ENCODE assay signal across 18 mouse cellular contexts in genomic region chr9:66231820-66232479, GRCm38 (mm10).
DNase-seq lines count a peak whose midpoint lies in the region; ATAC-seq and TF ChIP-seq lines count a peak whose summit lies in the region.
"Had no signal": no experiment of that assay in that cellular context is flagged by ENCODE, and none has a peak within 500 bp of the region (broad histone marks: within the 10 kb centered on the region; RNA-seq: fewer than 3 reads in every experiment).

No protein-coding gene starts in this region.

- peak; percentile 24 to 43 for DNase-seq in cerebellum, postnatal 14 days
- no peak for DNase-seq in cerebellum, adult 8-10 months
- peak; percentile 54 for DNase-seq in kidney, postnatal 10 days
- no peak for DNase-seq in kidney, adult 18-20 months
- no peak for DNase-seq in CH12.LX (ENCODE audit: extremely low read depth)
- DNase-seq in heart, postnatal 36 days, result peak; percentile 43 to 44
- no peak for DNase-seq in forebrain, embryonic 11.5 days (ENCODE audit: low spot score)
- no peak for DNase-seq in hindbrain, embryonic 11.5 days (ENCODE audit: low spot score)
- DNase-seq: adrenal gland, adult 8-10 months; B cell, adult 2 months; gastrocnemius, postnatal 25 days; layer of hippocampus, postnatal 36 days; thymus, postnatal 36 days had no signal

- TF ChIP-seq RAD21 in CH12.LX (IDR thresholded peaks at IDR 0.05; ENCODE audit: low read depth, low read length), result no peak

- TF ChIP-seq CTCF in CH12.LX (conservative IDR thresholded peaks at IDR 0.05 in 1 of 2, IDR thresholded peaks at IDR 0.05 in 1 of 2; ENCODE audit: low read depth in 2 of 2, low read length in 2 of 2), result no peak

- no peak for ATAC-seq in forebrain, embryonic 11.5 days (replicated peaks; ENCODE audit: low FRiP score)
- ATAC-seq in hindbrain, embryonic 11.5 days (ENCODE audit: low FRiP score), result no peak

- H3K79me2 ChIP-seq in CH12.LX (replicated peaks; ENCODE audit: control insufficient read depth, extremely low read depth, insufficient read depth, poor library complexity, severe bottlenecking), result no peaks in the 10 kb centered on the region

- no peak overlapping the region for H3K9ac ChIP-seq in CH12.LX (ENCODE audit: insufficient read depth, low read depth)
- no peak overlapping the region for H3K9ac ChIP-seq in forebrain, embryonic 11.5 days (ENCODE audit: low read length)
- no peak overlapping the region for H3K9ac ChIP-seq in hindbrain, embryonic 11.5 days (ENCODE audit: low read depth, low read length)
- H3K9ac ChIP-seq: embryonic facial prominence, embryonic 13.5 days; midbrain, embryonic 12.5 days; neural tube, embryonic 15.5 days had no signal

- 82% methylated on average over 7 of the region's 7 CpGs for WGBS in forebrain, embryonic 11.5 days
- WGBS in hindbrain, embryonic 11.5 days, result 82% methylated on average over 7 of the region's 7 CpGs

- peaks cover 2 to 67% of the 10 kb centered on the region in 2 experiments for H3K36me3 ChIP-seq in CH12.LX (replicated peaks in 1 of 2; ENCODE audit: control insufficient read depth in 1 of 2, insufficient read depth in 1 of 2, low read length in 1 of 2)
- H3K36me3 ChIP-seq in forebrain, embryonic 11.5 days (ENCODE audit: control insufficient read depth, insufficient read depth, low read length), result no peaks in the 10 kb centered on the region
- H3K36me3 ChIP-seq in hindbrain, embryonic 11.5 days (ENCODE audit: control insufficient read depth, insufficient read depth, low read length), result no peaks in the 10 kb centered on the region
- H3K36me3 ChIP-seq: embryonic facial prominence, embryonic 13.5 days; hindbrain, embryonic 10.5 days; midbrain, embryonic 12.5 days; neural tube, embryonic 15.5 days had no signal

- H3K4me2 ChIP-seq in CH12.LX (ENCODE audit: insufficient read depth, low read depth, poor library complexity, severe bottlenecking), result no peak overlapping the region
- no peak overlapping the region for H3K4me2 ChIP-seq in forebrain, embryonic 11.5 days (ENCODE audit: low read depth, low read length, severe bottlenecking)
- H3K4me2 ChIP-seq in hindbrain, embryonic 11.5 days (replicated peaks; ENCODE audit: low read depth, low read length), result no peak overlapping the region
- H3K4me2 ChIP-seq: embryonic facial prominence, embryonic 13.5 days; liver, embryonic 11.5 days; midbrain, embryonic 12.5 days; neural tube, embryonic 15.5 days had no signal

- no peak overlapping the region for H3K27ac ChIP-seq in CH12.LX (ENCODE audit: insufficient read depth, low read depth)
- no peak overlapping the region for H3K27ac ChIP-seq in forebrain, embryonic 11.5 days (ENCODE audit: low read depth, low read length)
- H3K27ac ChIP-seq in hindbrain, embryonic 11.5 days (ENCODE audit: low read depth, low read length), result no peak overlapping the region
- H3K27ac ChIP-seq: embryonic facial prominence, embryonic 13.5 days; hindbrain, embryonic 10.5 days; midbrain, embryonic 12.5 days; neural tube, embryonic 15.5 days had no signal

- dilution Hi-C loops in CH12.LX (cut with MboI; ENCODE audit: extremely low pct_ligation_motif_present, extremely low pct_unique_long_range_greater_than_20kb, low sequenced_read_pairs), result no loop called here

- in situ Hi-C loops in CH12.LX (cut with MboI; ENCODE audit: low pct_ligation_motif_present, low pct_unique_long_range_greater_than_20kb, low sequenced_read_pairs), result no loop called here

- no peaks in the 10 kb centered on the region for H3K27me3 ChIP-seq in CH12.LX (replicated peaks)
- no peaks in the 10 kb centered on the region for H3K27me3 ChIP-seq in forebrain, embryonic 11.5 days (ENCODE audit: control insufficient read depth, insufficient read depth, low read length)
- no peaks in the 10 kb centered on the region for H3K27me3 ChIP-seq in hindbrain, embryonic 11.5 days (ENCODE audit: control insufficient read depth, insufficient read depth, low read length)
- H3K27me3 ChIP-seq: embryonic facial prominence, embryonic 13.5 days; midbrain, embryonic 12.5 days; neural tube, embryonic 15.5 days had no signal

- TF ChIP-seq EP300 in CH12.LX (IDR thresholded peaks at IDR 0.05; ENCODE audit: low read length), result peak; percentile 43

- H3K4me3 ChIP-seq in CH12.LX (replicated peaks in 1 of 3; ENCODE audit: low read depth in 2 of 3, low read length in 2 of 3, poor library complexity in 1 of 3), result no peak overlapping the region
- no peak overlapping the region for H3K4me3 ChIP-seq in forebrain, embryonic 11.5 days (ENCODE audit: low read depth, low read length)
- H3K4me3 ChIP-seq in hindbrain, embryonic 11.5 days (ENCODE audit: low read depth, low read length), result no peak overlapping the region
- H3K4me3 ChIP-seq: embryonic facial prominence, embryonic 13.5 days; hindbrain, embryonic 10.5 days; midbrain, embryonic 12.5 days; neural tube, embryonic 15.5 days had no signal

- TF ChIP-seq POLR2A in CH12.LX (IDR thresholded peaks at IDR 0.05; ENCODE audit: low read depth, low read length), result no peak

- peaks cover 10 to 41% of the 10 kb centered on the region in 2 experiments for H3K4me1 ChIP-seq in CH12.LX (ENCODE audit: control insufficient read depth in 1 of 2, insufficient read depth in 2 of 2)
- no peaks in the 10 kb centered on the region for H3K4me1 ChIP-seq in forebrain, embryonic 11.5 days (replicated peaks; ENCODE audit: control insufficient read depth, insufficient read depth, low read length)
- no peaks in the 10 kb centered on the region for H3K4me1 ChIP-seq in hindbrain, embryonic 11.5 days (replicated peaks; ENCODE audit: control insufficient read depth, insufficient read depth, low read length)
- H3K4me1 ChIP-seq: embryonic facial prominence, embryonic 13.5 days; hindbrain, embryonic 10.5 days; midbrain, embryonic 12.5 days; neural tube, embryonic 15.5 days had no signal

- peaks cover 5% of the 10 kb centered on the region for H3K9me3 ChIP-seq in CH12.LX (replicated peaks; ENCODE audit: low read length)
- H3K9me3 ChIP-seq in forebrain, embryonic 11.5 days (ENCODE audit: control insufficient read depth, low read length), result no peaks in the 10 kb centered on the region
- no peaks in the 10 kb centered on the region for H3K9me3 ChIP-seq in hindbrain, embryonic 11.5 days (ENCODE audit: control insufficient read depth, low read length)
- H3K9me3 ChIP-seq: embryonic facial prominence, embryonic 13.5 days; hindbrain, embryonic 10.5 days; midbrain, embryonic 12.5 days; neural tube, embryonic 15.5 days had no signal

- intact Hi-C loops in heart, postnatal 36 days (cut with DNase I), result no loop called here

TF ChIP-seq in CH12.LX, 34 proteins besides CTCF, POLR2A, EP300 and RAD21:
- TF ChIP-seq BHLHE40 (IDR thresholded peaks at IDR 0.05; ENCODE audit: low read depth, low read length) (peak; percentile 86), E2F4 (IDR thresholded peaks at IDR 0.05; ENCODE audit: insufficient replicate concordance, low read depth, low read length) (no peak), ZNF384 (IDR thresholded peaks at IDR 0.05; ENCODE audit: low read depth, low read length) (no peak), IRF4 (IDR thresholded peaks at IDR 0.05; ENCODE audit: low read depth, low read length) (peak; percentile 64)

Comparison
In these comparisons a context has a peak if more than half of its experiments do, and no peak if none do; other contexts are left out.
1. DNase-seq: peak in cerebellum, postnatal 14 days (2 of 2), kidney, postnatal 10 days (single experiment) and heart, postnatal 36 days (2 of 2); none in cerebellum, adult 8-10 months (single experiment), kidney, adult 18-20 months (single experiment), CH12.LX (single experiment), forebrain, embryonic 11.5 days (single experiment) and hindbrain, embryonic 11.5 days (single experiment).